Mouse (Mus musculus) left cerebral cortex, postnatal 25 days (tissue): ENCODE results near the gene Ttc9b. TPM values are rescaled to one million over a fixed set of nuclear protein-coding genes. Genes with fewer than 3 reads are reported as not detected.
A peak's percentile ranks its signal among the peaks of the same experiment; 100 is the strongest.
"Not testable (repeated sequence)": the region's sequence is repeated elsewhere in the genome, so short reads cannot be mapped to it uniquely, and the experiment has no call there.

Experiments used
- DNase-seq, 2 experiments: peaks; one replicate each; pipeline ENCODE4 v3.0.0; 2022; ENCODE audit warnings: low spot score in 2 of 2, mixed read lengths in 1 of 2
- intact Hi-C: fragments of 180-260 bp; cut with DNase I; formaldehyde crosslinking; loops from one replicate; pipeline ENCODE4 v1.15.1; 2025
- total RNA-seq, 2 experiments: library from RNA; stranded (reverse); gene quantifications; 2 replicates each; pipeline ENCODE4 v1.2.3; 2021

Ttc9b gene
- 100 to 1,000 TPM; 137 to 140 TPM for total RNA-seq

- intact Hi-C loops, result loop anchor here (1.0 to 2.0 kb wide), 4 partner anchors 19 to 112 kb away; no protein-coding TSS in a partner anchor
- peak; percentile 82 to 83 for DNase-seq
These were observed at the start of gene Ttc9b for GRCm38 (mm10) chr7:27653681-27654437. Gene Ttc9b, plus strand, starts transcription at chr7:27653915.

GRCm38 (mm10) chr7:27604661-27605348 lies 48.9 kb upstream of the Ttc9b start:
- no peak for DNase-seq
- intact Hi-C loops, result no loop called here

GRCm38 (mm10) chr7:27605499-27606285 lies 48.0 kb upstream of the Ttc9b start:
- peak; percentile 71 to 93 for DNase-seq
- intact Hi-C loops, result loop anchor here (2.0 kb wide), 1 partner anchor 15 kb away; no protein-coding TSS in a partner anchor

GRCm38 (mm10) chr7:27606481-27607254 lies 47.0 kb upstream of the Ttc9b start:
- intact Hi-C loops, result loop anchor here (2.0 kb wide), 1 partner anchor 14 kb away; no protein-coding TSS in a partner anchor
- no peak for DNase-seq

- intact Hi-C loops, result loop anchor here (2.0 kb wide), 1 partner anchor 13 kb away; no protein-coding TSS in a partner anchor
- DNase-seq, result peak in 1 of 2 experiments; percentile 63
These were observed 46.1 kb upstream of the Ttc9b start for GRCm38 (mm10) chr7:27607580-27607979.

- no peak for DNase-seq
- intact Hi-C loops, result no loop called here
These were observed 45.6 kb upstream of the Ttc9b start for GRCm38 (mm10) chr7:27608130-27608529.

GRCm38 (mm10) chr7:27609285-27609684 lies 44.4 kb upstream of the Ttc9b start:
- intact Hi-C loops, result no loop called here
- DNase-seq, result no peak

GRCm38 (mm10) chr7:27609688-27610087 lies 44.0 kb upstream of the Ttc9b start:
- no peak for DNase-seq
- intact Hi-C loops, result no loop called here

GRCm38 (mm10) chr7:27610370-27610769 lies 43.3 kb upstream of the Ttc9b start:
- intact Hi-C loops, result no loop called here
- no peak for DNase-seq

GRCm38 (mm10) chr7:27610871-27611270 lies 42.8 kb upstream of the Ttc9b start:
- intact Hi-C loops, result no loop called here
- no peak for DNase-seq

- DNase-seq, result no peak
- intact Hi-C loops, result no loop called here
These were observed 40.8 kb upstream of the Ttc9b start for GRCm38 (mm10) chr7:27612940-27613339.

GRCm38 (mm10) chr7:27613751-27614499 lies 39.8 kb upstream of the Ttc9b start:
- peak in 1 of 2 experiments; percentile 78 for DNase-seq
- intact Hi-C loops, result no loop called here

- intact Hi-C loops, result loop anchor here (1.0 to 2.0 kb wide), 2 partner anchors 14 to 19 kb away; no protein-coding TSS in a partner anchor
- peak in 1 of 2 experiments; percentile 71 for DNase-seq
These were observed 32.7 kb upstream of the Ttc9b start for GRCm38 (mm10) chr7:27621028-27621427.

GRCm38 (mm10) chr7:27622234-27622633 lies 31.5 kb upstream of the Ttc9b start:
- intact Hi-C loops, result no loop called here
- DNase-seq, result no peak

- DNase-seq, result no peak
- intact Hi-C loops, result no loop called here
These were observed 28.7 kb upstream of the Ttc9b start for GRCm38 (mm10) chr7:27624967-27625366.

- DNase-seq, result no peak
- intact Hi-C loops, result no loop called here
These were observed 26.0 kb upstream of the Ttc9b start for GRCm38 (mm10) chr7:27627707-27628106.

- intact Hi-C loops, result no loop called here
- no peak for DNase-seq
These were observed 25.5 kb upstream of the Ttc9b start for GRCm38 (mm10) chr7:27628190-27628589.

GRCm38 (mm10) chr7:27628816-27629215 lies 24.9 kb upstream of the Ttc9b start:
- intact Hi-C loops, result not testable (repeated sequence)

More at GRCm38 (mm10) chr7:27628816-27629215, 24.9 kb upstream of the Ttc9b start:
- not testable (repeated sequence) for DNase-seq
